Mouse (Mus musculus) kidney, postnatal 0 days (tissue): ENCODE results near the gene Rpl12. TPM values are rescaled to one million over a fixed set of nuclear protein-coding genes. Genes with fewer than 3 reads are reported as not detected.

Experiments used
- ATAC-seq: fragments of 200-750 bp; cut with Nextera tagmentation; replicated peaks from 2 replicates; pipeline ENCODE4 v1.8.0; 2017; ENCODE audit warnings: low read depth, moderate number of reproducible peaks, moderate TSS enrichment, moderate library complexity; ENCODE audit not compliant: low FRiP score
- DNase-seq: peaks from one replicate; pipeline ENCODE4 v3.0.0-alpha.2; 2016; ENCODE audit warnings: low spot score
- H3K27ac ChIP-seq: fragments of 300-500 bp; sonication (generic); 2 replicates; pipeline ENCODE4 v1.5.1; 2014; ENCODE audit warnings: mild to moderate bottlenecking
- H3K27me3 ChIP-seq: fragments of 300-500 bp; sonication (generic); 2 replicates; pipeline ENCODE4 v1.6.1; 2014; ENCODE audit warnings: low read length, mixed read lengths; ENCODE audit not compliant: insufficient read depth
- H3K36me3 ChIP-seq: fragments of 300-500 bp; sonication (generic); 2 replicates; pipeline ENCODE4 v1.6.1; 2014; ENCODE audit warnings: low read length, mixed read lengths; ENCODE audit not compliant: insufficient read depth
- H3K4me1 ChIP-seq: fragments of 300-500 bp; sonication (generic); replicated peaks from 2 replicates; pipeline ENCODE4 v1.6.1; 2014; ENCODE audit warnings: antibody characterized with exemption, low read length, mixed read lengths; ENCODE audit not compliant: insufficient read depth
- H3K4me2 ChIP-seq: fragments of 300-500 bp; sonication (generic); 2 replicates; pipeline ENCODE4 v1.6.1; 2014; ENCODE audit warnings: mild to moderate bottlenecking, low read length, moderate library complexity, mixed read lengths
- H3K4me3 ChIP-seq: fragments of 300-500 bp; sonication (generic); replicated peaks from 2 replicates; pipeline ENCODE4 v1.5.1; 2014; ENCODE audit warnings: low read depth, low read length
- H3K9ac ChIP-seq: fragments of 300-500 bp; sonication (generic); 2 replicates; pipeline ENCODE4 v1.6.1; 2014; ENCODE audit warnings: low read depth, low read length
- H3K9me3 ChIP-seq: fragments of 300-500 bp; sonication (generic); replicated peaks from 2 replicates; pipeline ENCODE4 v1.6.1; 2016; ENCODE audit warnings: low read length, inconsistent platforms, mixed read lengths
- CTCF ChIP-seq: IDR thresholded peaks from 2 replicates; pipeline ENCODE4 v1.5.1; 2016; ENCODE audit warnings: antibody characterized with exemption, low read depth, mild to moderate bottlenecking, moderate library complexity
- WGBS: fragments of 180-500 bp; shearing (Covaris S2); extraction: QIAGEN DNeasy Blood & Tissue Kit; methylation state at CpG from one replicate; pipeline ENCODE4 v1.1.7; 2014; 5-methylcytosine and 5-hydroxymethylcytosine counted together
- polyA plus RNA-seq: library from polyadenylated mRNA; unstranded; fragments of >200 nt; fragmentation: Nextera tagmentation; extraction: Ambion mirVana; gene quantifications from 2 replicates; pipeline ENCODE4 v1.2.1, GENCODE M21; 2015

Rpl12 gene
- polyA plus RNA-seq, 1 experiment from 2014 or later, result 195 TPM

- H3K4me2 ChIP-seq, result no peak overlapping the region
- H3K4me1 ChIP-seq, result no peaks in the 10 kb centered on the region
- no peak for ATAC-seq
- no peak overlapping the region for H3K9ac ChIP-seq
- DNase-seq, result no peak
- peaks cover 22% of the 10 kb centered on the region for H3K36me3 ChIP-seq
- H3K4me3 ChIP-seq, result no peak overlapping the region
- no peaks in the 10 kb centered on the region for H3K27me3 ChIP-seq
- H3K27ac ChIP-seq, result no peak overlapping the region
- 92% methylated on average over 5 of the region's 5 CpGs for WGBS
- TF ChIP-seq CTCF, result no peak
- no peaks in the 10 kb centered on the region for H3K9me3 ChIP-seq
Measured at GRCm38 (mm10) chr2:32938741-32939140, 22.6 kb upstream of the Rpl12 start.

- H3K36me3 ChIP-seq, result peaks cover 18% of the 10 kb centered on the region
- H3K9me3 ChIP-seq, result no peaks in the 10 kb centered on the region
- H3K9ac ChIP-seq, result no peak overlapping the region
- TF ChIP-seq CTCF, result peak; percentile 71
- no peak overlapping the region for H3K4me2 ChIP-seq
- H3K4me3 ChIP-seq, result no peak overlapping the region
- ATAC-seq (no peak), DNase-seq (peak; percentile 58)
- H3K27me3 ChIP-seq, result no peaks in the 10 kb centered on the region
- no peaks in the 10 kb centered on the region for H3K4me1 ChIP-seq
- 73% methylated on average over 5 of the region's 5 CpGs for WGBS
- no peak overlapping the region for H3K27ac ChIP-seq
Measured at GRCm38 (mm10) chr2:32939418-32939817, 21.9 kb upstream of the Rpl12 start.

- H3K27ac ChIP-seq, result no peak overlapping the region
- no peaks in the 10 kb centered on the region for H3K9me3 ChIP-seq
- no peak for ATAC-seq
- DNase-seq, result no peak
- no peak overlapping the region for H3K4me3 ChIP-seq
- no peak overlapping the region for H3K4me2 ChIP-seq
- H3K27me3 ChIP-seq, result no peaks in the 10 kb centered on the region
- H3K4me1 ChIP-seq, result no peaks in the 10 kb centered on the region
- peak; percentile 17; the same call in 1 of the 2 replicates for TF ChIP-seq CTCF
- H3K36me3 ChIP-seq, result peaks cover 26% of the 10 kb centered on the region
- 93% methylated on average over 4 of the region's 4 CpGs for WGBS
- H3K9ac ChIP-seq, result no peak overlapping the region
Measured at GRCm38 (mm10) chr2:32940483-32940882, 20.9 kb upstream of the Rpl12 start.

- ATAC-seq, result no peak
- WGBS, result 89% methylated on average over 11 of the region's 11 CpGs
Measured at GRCm38 (mm10) chr2:32947454-32947853, 13.9 kb upstream of the Rpl12 start.

GRCm38 (mm10) chr2:32954581-32954980, 6.8 kb upstream of the Rpl12 start:
- Histone ChIP-seq H3K9ac (no peak overlapping the region), H3K4me3 (no peak overlapping the region), H3K27me3 (no peaks in the 10 kb centered on the region), H3K36me3 (peaks cover 24% of the 10 kb centered on the region), H3K4me1 (no peaks in the 10 kb centered on the region), H3K4me2 (no peak overlapping the region), H3K9me3 (no peaks in the 10 kb centered on the region), H3K27ac (no peak overlapping the region)
- WGBS, result 94% methylated on average over 2 of the region's 2 CpGs
- TF ChIP-seq CTCF, result peak; percentile 30; the same call in 1 of the 2 replicates
- DNase-seq, result no peak
- no peak for ATAC-seq

More at GRCm38 (mm10) chr2:32947454-32947853, 13.9 kb upstream of the Rpl12 start:
- Histone ChIP-seq H3K27ac (no peak overlapping the region), H3K4me1 (no peaks in the 10 kb centered on the region), H3K4me3 (no peak overlapping the region), H3K9ac (0 out of 2 replicates have a peak overlapping the region, but pooled peaks have one; percentile 8), H3K27me3 (no peaks in the 10 kb centered on the region), H3K36me3 (peaks cover 22% of the 10 kb centered on the region; the same call in 1 of the 2 replicates), H3K4me2 (no peak overlapping the region), H3K9me3 (no peaks in the 10 kb centered on the region)
- TF ChIP-seq CTCF, result no peak
- no peak for DNase-seq

- Histone ChIP-seq H3K27ac (no peak overlapping the region), H3K4me2 (no peak overlapping the region), H3K36me3 (peaks cover 23% of the 10 kb centered on the region), H3K4me3 (no peak overlapping the region), H3K9ac (no peak overlapping the region), H3K27me3 (no peaks in the 10 kb centered on the region), H3K4me1 (peaks cover 8% of the 10 kb centered on the region; the same call in 1 of the 2 replicates), H3K9me3 (no peaks in the 10 kb centered on the region)
- WGBS, result 47% methylated on average over 8 of the region's 8 CpGs
- TF ChIP-seq CTCF, result peak; percentile 48
- ATAC-seq (no peak), DNase-seq (peak; percentile 44)
Measured at GRCm38 (mm10) chr2:32957344-32957743, 4.0 kb upstream of the Rpl12 start.

GRCm38 (mm10) chr2:32960273-32960672, 1.1 kb upstream of the Rpl12 start:
- H3K27me3 ChIP-seq, result no peaks in the 10 kb centered on the region
- peak overlapping the region; percentile 72 for H3K4me2 ChIP-seq
- TF ChIP-seq CTCF, result no peak
- WGBS, result 75% methylated on average over 4 of the region's 4 CpGs
- H3K27ac ChIP-seq, result no peak overlapping the region
- H3K36me3 ChIP-seq, result peaks cover 28% of the 10 kb centered on the region; the same call in 1 of the 2 replicates
- H3K9me3 ChIP-seq, result no peaks in the 10 kb centered on the region
- ATAC-seq (no peak), DNase-seq (no peak)
- no peak overlapping the region for H3K9ac ChIP-seq
- H3K4me3 ChIP-seq, result no peak overlapping the region
- H3K4me1 ChIP-seq, result peaks cover 8% of the 10 kb centered on the region
